Mouse (Mus musculus) myocyte (in vitro differentiated cells): ENCODE results near the gene Usp27x. TPM values are rescaled to one million over a fixed set of nuclear protein-coding genes. Genes with fewer than 3 reads are reported as not detected.
A peak's percentile ranks its signal among the peaks of the same experiment; 100 is the strongest.

Source experiments
- H3K27me3 ChIP-seq: one replicate; pipeline ENCODE4 v1.6.1; 2011; ENCODE audit not compliant: control insufficient read depth, insufficient read depth, insufficient read length
- H3K36me3 ChIP-seq: one replicate; pipeline ENCODE4 v1.6.1; 2011; ENCODE audit not compliant: control insufficient read depth, insufficient read depth
- H3K4me2 ChIP-seq: one replicate; pipeline ENCODE4 v1.6.1; 2011; ENCODE audit warnings: low read depth, control low read depth
- H3K4me3 ChIP-seq: one replicate; pipeline ENCODE4 v1.5.1; 2011; ENCODE audit warnings: mild to moderate bottlenecking, control low read depth, moderate library complexity
- H3K79me2 ChIP-seq: one replicate; pipeline ENCODE4 v1.6.1; 2011; ENCODE audit not compliant: control insufficient read depth, insufficient read depth
- H3ac ChIP-seq: one replicate; pipeline ENCODE4 v1.6.1; 2011; ENCODE audit not compliant: control insufficient read depth, insufficient read length
- CEBPB ChIP-seq: IDR thresholded peaks from 2 replicates; pipeline ENCODE4 v1.6.1; 2011; ENCODE audit warnings: mild to moderate bottlenecking, moderate library complexity; ENCODE audit not compliant: poor library complexity, insufficient read depth, severe bottlenecking
- E2F4 ChIP-seq: IDR thresholded peaks from one replicate; pipeline ENCODE4 v1.6.1; 2011; ENCODE audit warnings: mild to moderate bottlenecking, control low read depth, moderate library complexity; ENCODE audit not compliant: insufficient read depth
- MAX ChIP-seq: IDR thresholded peaks from one replicate; pipeline ENCODE4 v1.6.1; 2011; ENCODE audit warnings: low read depth, mild to moderate bottlenecking, control low read depth
- MYOD1 ChIP-seq, 3 experiments: IDR thresholded peaks; one replicate each; pipeline ENCODE4 v1.6.1; 2011; ENCODE audit warnings: control low read depth in 2 of 3, low read depth in 2 of 3, mild to moderate bottlenecking in 2 of 3, moderate library complexity in 1 of 3; ENCODE audit not compliant: insufficient read length in 2 of 3, control insufficient read depth in 1 of 3
- MYOG ChIP-seq, 3 experiments: IDR thresholded peaks; one replicate each; pipeline ENCODE4 v1.6.1; 2011; ENCODE audit warnings: control low read depth in 2 of 3, low read depth in 2 of 3, mild to moderate bottlenecking in 2 of 3; ENCODE audit not compliant: insufficient read length in 2 of 3, control insufficient read depth in 1 of 3, insufficient read depth in 1 of 3
- POLR2A ChIP-seq: IDR thresholded peaks from one replicate; pipeline ENCODE4 v1.6.1; 2011; ENCODE audit warnings: low read depth, mild to moderate bottlenecking, control low read depth, moderate library complexity; ENCODE audit not compliant: insufficient read length
- POLR2AphosphoS2 ChIP-seq: IDR thresholded peaks from one replicate; pipeline ENCODE4 v1.6.1; 2011; ENCODE audit warnings: low read depth, control low read depth; ENCODE audit not compliant: insufficient read length
- REST ChIP-seq: IDR thresholded peaks from one replicate; pipeline ENCODE4 v1.6.1; 2011; ENCODE audit warnings: mild to moderate bottlenecking, control low read depth, moderate library complexity; ENCODE audit not compliant: insufficient read depth, insufficient read length
- SRF ChIP-seq: IDR thresholded peaks from one replicate; pipeline ENCODE4 v1.6.1; 2011; ENCODE audit warnings: low read depth; ENCODE audit not compliant: control insufficient read depth, insufficient read length
- TCF12 ChIP-seq: IDR thresholded peaks from one replicate; pipeline ENCODE4 v1.6.1; 2011; ENCODE audit warnings: mild to moderate bottlenecking, control low read depth; ENCODE audit not compliant: poor library complexity, insufficient read depth, severe bottlenecking
- TCF3 ChIP-seq: IDR thresholded peaks from one replicate; pipeline ENCODE4 v1.6.1; 2011; ENCODE audit warnings: low read depth, control low read depth; ENCODE audit not compliant: insufficient read length
- USF1 ChIP-seq: IDR thresholded peaks from one replicate; pipeline ENCODE4 v1.6.1; 2011; ENCODE audit warnings: low read depth, mild to moderate bottlenecking, control low read depth, moderate library complexity
- polyA plus RNA-seq: library from polyadenylated mRNA; unstranded; fragments of >200 nt; fragmentation: generic; extraction: Trizol; gene quantifications from one replicate; pipeline ENCODE4 v1.2.1, GENCODE M21; 2012; ENCODE audit warnings: missing spikeins

The Usp27x gene
- polyA plus RNA-seq, 1 experiment = 1.3 TPM

DNA sequence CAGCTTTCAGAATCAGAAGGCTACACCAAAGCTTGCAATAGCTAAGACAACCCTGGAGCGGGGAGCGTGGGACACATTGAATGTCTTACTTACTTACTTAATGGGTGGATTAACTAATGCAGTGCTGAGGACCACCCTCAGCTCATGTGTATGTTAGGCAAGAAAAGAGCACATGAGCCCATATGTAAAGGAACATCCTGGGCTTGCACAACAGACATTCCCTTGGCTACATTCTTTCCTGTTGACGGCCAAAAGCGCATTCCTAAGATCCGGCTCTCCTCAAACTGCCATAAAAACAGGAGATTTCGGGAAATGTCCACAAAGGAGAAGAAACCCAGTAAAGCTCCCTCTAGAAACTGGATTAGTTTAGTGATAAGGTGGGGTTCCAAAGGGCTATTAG, 39.7 kb upstream of the Usp27x start:
- no peaks in the 10 kb centered on the region for H3K79me2 ChIP-seq
- no peaks in the 10 kb centered on the region for H3K36me3 ChIP-seq
- TF ChIP-seq TCF12 = no peak
- TF ChIP-seq POLR2A = no peak
- no peaks in the 10 kb centered on the region for H3K27me3 ChIP-seq
- H3ac ChIP-seq = no peak overlapping the region
- H3K4me3 ChIP-seq = no peak overlapping the region
- H3K4me2 ChIP-seq = no peak overlapping the region

DNA sequence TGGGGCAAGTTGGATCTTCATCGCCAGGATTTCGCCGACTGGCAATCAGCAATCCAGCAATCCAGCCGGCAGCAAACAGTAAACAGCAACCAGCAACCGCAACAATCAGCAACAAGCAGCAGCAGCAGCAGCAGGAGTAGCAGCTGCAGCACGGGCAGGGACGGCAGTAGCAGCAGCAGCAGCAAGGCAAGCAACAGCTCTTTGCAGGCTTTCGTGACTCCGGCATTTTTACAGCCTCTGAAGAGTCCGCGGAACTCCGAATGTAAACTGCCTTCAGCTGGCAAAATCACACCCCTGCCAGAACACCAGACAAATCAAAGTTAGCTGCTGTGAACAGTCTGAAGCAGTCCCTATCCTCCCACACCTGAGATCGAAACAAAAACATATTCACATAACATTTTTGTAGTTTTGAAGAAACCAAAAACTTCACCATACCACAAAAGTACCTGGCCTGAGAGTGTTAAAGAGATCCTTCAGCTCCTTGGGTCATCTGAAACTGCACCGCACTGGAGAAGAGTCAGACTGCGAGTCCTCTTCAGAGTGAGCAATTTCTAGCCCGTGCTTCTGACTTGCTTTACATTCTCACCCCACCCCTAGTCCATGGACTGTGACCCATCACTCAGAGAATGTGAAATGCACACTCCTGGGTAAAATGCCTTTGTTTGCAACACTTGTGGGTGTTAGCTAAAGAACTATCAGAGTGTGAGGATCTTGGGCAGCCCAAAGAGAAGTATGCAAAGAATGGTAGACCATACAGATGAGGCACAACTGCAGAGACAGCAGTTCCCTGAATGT, 36.8 kb upstream of the Usp27x start:
- TF ChIP-seq MYOD1 (IDR thresholded peaks at IDR 0.05; ENCODE audit: control insufficient read depth in 1 of 3, insufficient read length in 2 of 3, low read depth in 2 of 3) = peak in 1 of 3 experiments; percentile 6
- TF ChIP-seq MAX = no peak
- TF ChIP-seq MYOG (IDR thresholded peaks at IDR 0.05; ENCODE audit: control insufficient read depth in 1 of 3, insufficient read depth in 1 of 3, insufficient read length in 2 of 3, low read depth in 2 of 3) = no peak
- no peak for TF ChIP-seq REST
- no peak for TF ChIP-seq TCF12
- TF ChIP-seq POLR2A = no peak
- TF ChIP-seq POLR2AphosphoS2 = no peak
- Histone ChIP-seq H3K36me3 (no peaks in the 10 kb centered on the region), H3K4me3 (no peak overlapping the region), H3ac (no peak overlapping the region), H3K4me2 (no peak overlapping the region), H3K27me3 (no peaks in the 10 kb centered on the region), H3K79me2 (no peaks in the 10 kb centered on the region)

DNA sequence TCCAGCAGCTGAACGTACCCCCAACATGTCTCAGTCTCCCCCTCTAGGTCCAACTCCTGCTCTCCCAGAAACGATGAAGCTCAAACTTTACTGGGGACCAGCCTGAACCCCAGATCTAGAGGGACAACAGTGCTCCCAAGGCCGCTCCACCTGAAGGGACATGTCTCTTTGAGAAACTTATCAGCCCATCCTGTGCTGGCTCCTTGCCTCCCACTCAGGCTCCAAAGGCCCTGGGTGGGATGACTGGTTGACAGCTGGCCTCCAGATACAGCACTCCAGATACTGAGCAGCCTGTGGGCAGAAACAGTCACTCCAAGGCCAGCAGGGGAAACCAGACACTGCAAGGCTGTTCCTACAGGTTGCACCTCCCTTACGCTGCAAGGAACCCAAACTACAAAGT, 956 bp upstream of the Usp27x start:
- Histone ChIP-seq H3K4me2 (peak overlapping the region; percentile 57), H3ac (no peak overlapping the region), H3K79me2 (no peaks in the 10 kb centered on the region), H3K36me3 (no peaks in the 10 kb centered on the region), H3K27me3 (no peaks in the 10 kb centered on the region), H3K4me3 (peak overlapping the region; percentile 28)
- TF ChIP-seq MYOD1 (IDR thresholded peaks at IDR 0.05; ENCODE audit: control insufficient read depth in 1 of 3, insufficient read length in 2 of 3, low read depth in 2 of 3) (peak in 1 of 3 experiments; percentile 8), MAX (no peak), SRF (no peak), TCF3 (no peak), MYOG (IDR thresholded peaks at IDR 0.05; ENCODE audit: control insufficient read depth in 1 of 3, insufficient read depth in 1 of 3, insufficient read length in 2 of 3, low read depth in 2 of 3) (peak in 1 of 3 experiments; percentile 47)

DNA sequence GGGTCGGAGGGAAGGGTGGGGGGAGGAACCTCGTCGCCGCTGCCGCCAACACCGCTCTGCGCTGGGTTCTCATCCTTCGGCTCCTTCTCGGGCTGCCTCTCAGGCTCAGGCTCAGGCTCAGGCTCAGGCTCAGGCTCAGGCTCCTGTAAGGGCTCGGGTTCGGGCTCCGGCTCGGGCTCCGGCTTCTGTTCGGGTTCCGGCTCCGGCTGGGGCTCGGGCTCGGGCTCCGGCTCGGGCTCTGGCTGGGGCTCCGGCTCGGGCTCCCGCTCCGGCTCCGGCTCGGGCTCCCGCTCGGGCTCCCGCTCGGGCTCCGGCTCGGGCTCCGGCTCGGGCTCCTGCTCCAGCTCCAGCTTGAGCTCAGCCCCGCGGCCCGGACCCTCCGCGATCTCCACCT, 311 bp downstream of the Usp27x start:
- no peak for TF ChIP-seq MYOG (IDR thresholded peaks at IDR 0.05; ENCODE audit: control insufficient read depth in 1 of 3, insufficient read depth in 1 of 3, insufficient read length in 2 of 3, low read depth in 2 of 3)
- TF ChIP-seq SRF = peak; percentile 31
- Histone ChIP-seq H3K79me2 (no peaks in the 10 kb centered on the region), H3K36me3 (no peaks in the 10 kb centered on the region), H3ac (peak overlapping the region; percentile 91), H3K4me2 (no peak overlapping the region), H3K4me3 (peak overlapping the region; percentile 28), H3K27me3 (no peaks in the 10 kb centered on the region)

DNA sequence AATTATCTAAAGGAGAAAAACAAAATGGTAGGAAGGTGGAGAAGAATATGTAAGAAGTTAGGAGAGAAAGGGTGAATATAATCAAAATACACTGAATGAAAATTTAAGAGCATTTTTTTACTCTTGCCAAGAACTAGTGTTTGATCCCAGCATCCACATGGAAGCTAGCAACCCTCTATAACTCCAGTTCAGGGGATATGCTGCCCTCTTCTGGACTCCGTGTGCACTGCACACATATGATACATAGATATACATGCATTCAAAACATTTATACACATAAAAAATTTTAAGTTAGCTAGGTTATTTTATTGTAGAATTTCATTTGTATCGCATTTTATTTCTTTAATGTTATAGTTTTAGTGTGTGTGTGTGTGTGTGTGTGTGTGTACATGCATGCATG, 50.2 kb downstream of the Usp27x start:
- H3K4me2 ChIP-seq = no peak overlapping the region
- H3ac ChIP-seq = no peak overlapping the region
- H3K27me3 ChIP-seq = no peaks in the 10 kb centered on the region
- TF ChIP-seq USF1 (no peak), TCF12 (no peak), TCF3 (no peak), POLR2A (no peak), MAX (no peak), POLR2AphosphoS2 (no peak)
- no peak overlapping the region for H3K4me3 ChIP-seq
- no peaks in the 10 kb centered on the region for H3K79me2 ChIP-seq
- H3K36me3 ChIP-seq = no peaks in the 10 kb centered on the region

DNA sequence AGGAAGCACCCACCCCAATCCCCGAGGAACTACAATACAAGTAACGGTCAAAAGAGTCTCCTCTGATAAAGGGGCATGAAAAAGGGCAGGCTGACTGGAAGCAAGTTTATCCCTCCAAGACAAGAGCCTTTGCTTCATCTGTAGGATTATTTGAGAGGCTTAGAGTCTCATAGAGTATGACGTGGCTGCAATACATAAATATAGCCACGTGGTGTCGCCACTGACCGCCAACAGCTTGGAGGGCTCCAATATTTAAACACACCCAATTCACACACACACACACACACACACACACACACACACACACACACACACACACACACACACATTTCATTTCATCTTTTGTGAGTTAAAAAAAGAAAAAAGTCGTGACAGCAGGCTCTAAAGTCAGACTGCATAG, 53.3 kb downstream of the Usp27x start:
- Histone ChIP-seq H3K79me2 (peaks cover 12% of the 10 kb centered on the region), H3K36me3 (no peaks in the 10 kb centered on the region)
- TF ChIP-seq CEBPB (no peak), E2F4 (no peak), TCF3 (no peak), MAX (no peak), USF1 (no peak), REST (no peak), TCF12 (no peak), POLR2AphosphoS2 (no peak), MYOG (IDR thresholded peaks at IDR 0.05; ENCODE audit: control insufficient read depth in 1 of 3, insufficient read depth in 1 of 3, insufficient read length in 2 of 3, low read depth in 2 of 3) (no peak), POLR2A (no peak), MYOD1 (IDR thresholded peaks at IDR 0.05; ENCODE audit: control insufficient read depth in 1 of 3, insufficient read length in 2 of 3, low read depth in 2 of 3) (no peak), SRF (no peak)

More for the DNA sequence above, 53.3 kb downstream of the Usp27x start:
- H3K4me3 ChIP-seq = no peak overlapping the region
- H3ac ChIP-seq = no peak overlapping the region
- H3K4me2 ChIP-seq = no peak overlapping the region
- no peaks in the 10 kb centered on the region for H3K27me3 ChIP-seq

Other genes with a start within 250 kb of the Usp27x start
- gene Clcn5, start 56.5 kb downstream of the Usp27x start, polyA plus RNA-seq = 21.0 TPM
- gene Foxp3, start 197.8 kb upstream of the Usp27x start, polyA plus RNA-seq = 0.06 TPM
- gene Ppp1r3f, start 198.5 kb upstream of the Usp27x start, polyA plus RNA-seq = 3.1 TPM
- gene Ccdc22, start 229.7 kb upstream of the Usp27x start, polyA plus RNA-seq = 28.8 TPM
- gene Cacna1f, start 231.3 kb upstream of the Usp27x start, polyA plus RNA-seq = not detected